21 mouse cellular contexts compared by ENCODE assay signal in the genomic region with DNA sequence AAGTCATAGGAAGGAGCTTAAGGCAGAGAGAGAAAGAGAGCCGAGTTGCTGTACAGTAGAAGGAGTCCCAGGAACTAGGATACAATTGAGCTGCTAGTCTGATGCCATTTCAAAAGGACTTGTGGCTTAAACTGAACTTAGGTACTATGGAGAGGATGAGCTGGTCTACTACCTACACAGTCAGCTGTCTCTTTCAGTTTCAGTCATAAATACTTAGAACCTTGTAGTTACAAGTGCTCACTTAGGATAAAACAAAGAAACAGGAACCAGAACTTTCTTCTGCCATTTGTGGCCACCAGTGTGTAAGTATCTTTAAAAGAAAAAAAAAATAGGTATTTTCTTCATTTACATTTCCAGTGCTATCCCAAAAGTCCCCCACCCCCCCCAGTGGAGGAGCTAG.
DNase-seq lines count a peak whose midpoint lies in the region; ATAC-seq and TF ChIP-seq lines count a peak whose summit lies in the region.
"Had no signal": no experiment of that assay in that cellular context is flagged by ENCODE, and none has a peak within 500 bp of the region (broad histone marks: within the 10 kb centered on the region; RNA-seq: fewer than 3 reads in every experiment).

No protein-coding gene starts in this region.

- no peak overlapping the region for H3K4me3 ChIP-seq in CH12.LX (replicated peaks in 1 of 3; ENCODE audit: low read depth in 2 of 3, low read length in 2 of 3, poor library complexity in 1 of 3)

- H3K4me1 ChIP-seq in CH12.LX (ENCODE audit: control insufficient read depth in 1 of 2, insufficient read depth in 2 of 2), result peaks cover 4 to 30% of the 10 kb centered on the region in 2 experiments; a peak in 3 of 4 replicates

- DNase-seq in A20 (ENCODE audit: low read depth, low spot score), result peak; percentile 67
- peak; percentile 69 for DNase-seq in CH12.LX (ENCODE audit: extremely low read depth)
- no peak for DNase-seq in heart, postnatal 36 days
- DNase-seq: adrenal gland, adult 2 months; adrenal gland, adult 8-10 months; adrenal gland, postnatal 10 days; adrenal gland, postnatal 14 days; adrenal gland, postnatal 25 days; adrenal gland, postnatal 36 days; B cell, adult 2 months; cerebellum, adult 11 months; cerebellum, adult 11-12 months; cerebellum, adult 18-20 months; cerebellum, adult 2 months; cerebellum, adult 8-10 months; cerebellum, adult 9-10 months had no signal

- H3K27ac ChIP-seq in CH12.LX (ENCODE audit: insufficient read depth, low read depth), result no peak overlapping the region

- no peaks in the 10 kb centered on the region for H3K79me2 ChIP-seq in CH12.LX (replicated peaks; ENCODE audit: control insufficient read depth, extremely low read depth, insufficient read depth, poor library complexity, severe bottlenecking)

- no peaks in the 10 kb centered on the region for H3K27me3 ChIP-seq in CH12.LX (replicated peaks)
- H3K27me3 ChIP-seq: Patski had no signal

- intact Hi-C loops in heart, postnatal 36 days (cut with DNase I), result no loop called here

- TF ChIP-seq POLR2A in CH12.LX (IDR thresholded peaks at IDR 0.05; ENCODE audit: low read depth, low read length), result no peak

- in situ Hi-C loops in CH12.LX (cut with MboI; ENCODE audit: low pct_ligation_motif_present, low pct_unique_long_range_greater_than_20kb, low sequenced_read_pairs), result no loop called here

- no peak overlapping the region for H3K9ac ChIP-seq in CH12.LX (ENCODE audit: insufficient read depth, low read depth)

- no peak for TF ChIP-seq RAD21 in CH12.LX (IDR thresholded peaks at IDR 0.05; ENCODE audit: low read depth, low read length)

- dilution Hi-C loops in CH12.LX (cut with MboI; ENCODE audit: extremely low pct_ligation_motif_present, extremely low pct_unique_long_range_greater_than_20kb, low sequenced_read_pairs), result no loop called here

- TF ChIP-seq EP300 in CH12.LX (IDR thresholded peaks at IDR 0.05; ENCODE audit: low read length), result peak; percentile 91

- ATAC-seq in cerebellum, adult (ENCODE audit: insufficient number of reproducible peaks, low FRiP score, low TSS enrichment), result no peak
- ATAC-seq: activated CD4-positive, CD25-positive, alpha-beta regulatory T cell, adult 4 months; CD4-positive, CD25-positive, alpha-beta regulatory T cell, adult 4 months; Patski had no signal

- H3K9me3 ChIP-seq in CH12.LX (replicated peaks; ENCODE audit: low read length), result no peaks in the 10 kb centered on the region
- H3K9me3 ChIP-seq: G1E had no signal

- no peak overlapping the region; the same call in 1 of the 2 replicates for H3K4me2 ChIP-seq in CH12.LX (ENCODE audit: insufficient read depth, low read depth, poor library complexity, severe bottlenecking)

- H3K36me3 ChIP-seq in CH12.LX (replicated peaks in 1 of 2; ENCODE audit: control insufficient read depth in 1 of 2, insufficient read depth in 1 of 2, low read length in 1 of 2), result no peaks in the 10 kb centered on the region
- H3K36me3 ChIP-seq: G1E had no signal

- TF ChIP-seq CTCF in CH12.LX (conservative IDR thresholded peaks at IDR 0.05 in 1 of 2, IDR thresholded peaks at IDR 0.05 in 1 of 2; ENCODE audit: low read depth in 2 of 2, low read length in 2 of 2), result no peak

TF ChIP-seq in CH12.LX, 34 proteins besides CTCF, POLR2A, EP300 and RAD21:
- TF ChIP-seq USF1 (IDR thresholded peaks at IDR 0.05; ENCODE audit: low read depth, low read length) (no peak), IRF4 (IDR thresholded peaks at IDR 0.05; ENCODE audit: low read depth, low read length) (peak; percentile 87), SMC3 (IDR thresholded peaks at IDR 0.05; ENCODE audit: low read depth, low read length) (no peak), JUND (conservative IDR thresholded peaks at IDR 0.05; ENCODE audit: low read depth, low read length) (peak; percentile 58), TCF12 (IDR thresholded peaks at IDR 0.05; ENCODE audit: low read depth, low read length) (peak; percentile 66; the same call in 1 of the 2 replicates), ETS1 (conservative IDR thresholded peaks at IDR 0.05; ENCODE audit: low read depth, low read length) (peak; percentile 22; the same call in 1 of the 2 replicates), ZC3H11A (IDR thresholded peaks at IDR 0.05; ENCODE audit: low read depth, low read length) (no peak), MAX (IDR thresholded peaks at IDR 0.05; ENCODE audit: low read length) (no peak), ZNF384 (IDR thresholded peaks at IDR 0.05; ENCODE audit: low read depth, low read length) (peak; percentile 77), MEF2A (IDR thresholded peaks at IDR 0.05; ENCODE audit: borderline replicate concordance, low read depth, low read length) (no peak), HCFC1 (IDR thresholded peaks at IDR 0.05; ENCODE audit: low read depth, low read length) (no peak), ELF1 (IDR thresholded peaks at IDR 0.05; ENCODE audit: low read depth, low read length) (no peak), SIN3A (IDR thresholded peaks at IDR 0.05; ENCODE audit: low read length) (no peak)

Comparison
In these comparisons a context has a peak if more than half of its experiments do, and no peak if none do; other contexts are left out.
1. DNase-seq: peak in A20 (single experiment) and CH12.LX (single experiment); none in heart, postnatal 36 days (0 of 2).